Mouse (Mus musculus): ENCODE results near the gene Gm8857. TPM values are rescaled to one million over a fixed set of nuclear protein-coding genes. Genes with fewer than 3 reads are reported as not detected.
"Not testable (repeated sequence)": the region's sequence is repeated elsewhere in the genome, so short reads cannot be mapped to it uniquely, and the experiment has no call there.

Gm8857 gene
- polyA plus RNA-seq (2015; fragmentation: Nextera tagmentation; extraction: Ambion mirVana): not detected in 2 replicates

DNA sequence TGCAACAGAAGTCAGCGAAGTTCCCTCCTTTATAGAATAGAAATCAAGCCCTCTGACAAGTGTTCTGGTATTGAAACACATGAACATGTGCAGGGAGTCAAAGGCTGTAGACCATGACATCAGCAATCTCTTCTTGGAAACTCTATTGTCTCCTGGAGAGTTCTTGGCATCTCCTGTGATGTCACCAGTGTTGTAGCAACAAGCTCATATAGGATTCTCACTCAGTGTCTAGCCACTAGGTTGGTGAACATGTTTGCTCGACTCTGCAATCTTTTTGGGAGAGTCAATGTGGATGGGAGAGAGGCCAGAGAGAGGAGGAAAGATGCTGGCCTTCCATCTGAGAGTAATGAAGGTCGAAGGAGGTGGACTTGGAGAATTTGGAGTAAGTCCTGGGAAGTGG is at the start of gene Gm8857, which contains the start of gene Gm8871:
Gene Gm8857, plus strand, starts transcription at position 303 of the 400 bp plus-strand sequence.
Gene Gm8871, plus strand, starts transcription at position 301 of the 400 bp plus-strand sequence.
- 53% methylated on average over 2 of the region's 3 CpGs for WGBS
- not testable (repeated sequence) for H3K4me3 ChIP-seq; H3K36me3 ChIP-seq; H3K4me1 ChIP-seq; H3K4me2 ChIP-seq (replicated peaks); H3K27ac ChIP-seq; H3K27me3 ChIP-seq; H3K9me3 ChIP-seq; ATAC-seq (ENCODE audit: low FRiP score, low read depth); H3K9ac ChIP-seq

- H3K36me3 ChIP-seq; ATAC-seq (ENCODE audit: low FRiP score, low read depth); H3K27me3 ChIP-seq; H3K4me3 ChIP-seq; H3K4me2 ChIP-seq (replicated peaks); H3K9me3 ChIP-seq; H3K9ac ChIP-seq; H3K27ac ChIP-seq; H3K4me1 ChIP-seq: not testable (repeated sequence)
- 83% methylated on average over 2 of the region's 2 CpGs for WGBS
Observed at GRCm38 (mm10) chr5:10953512-10953911, 5.9 kb downstream of the Gm8857 start.

- not testable (repeated sequence) for H3K4me1 ChIP-seq; H3K9me3 ChIP-seq; H3K27ac ChIP-seq; H3K36me3 ChIP-seq; ATAC-seq (ENCODE audit: low FRiP score, low read depth); H3K4me2 ChIP-seq (replicated peaks); H3K4me3 ChIP-seq; H3K9ac ChIP-seq; H3K27me3 ChIP-seq
- WGBS: 98% methylated on average over 6 of the region's 8 CpGs
Observed at GRCm38 (mm10) chr5:10958057-10958456, 10.4 kb downstream of the Gm8857 start.

Other genes with a start within 250 kb of the Gm8857 start
- not detected in 2 replicates for gene Gm8871, start within 50 bp of the Gm8857 start, polyA plus RNA-seq (2015; fragmentation: Nextera tagmentation; extraction: Ambion mirVana)
- not detected in 2 replicates for gene Gm8879, start 179.8 kb downstream of the Gm8857 start, polyA plus RNA-seq (2015; fragmentation: Nextera tagmentation; extraction: Ambion mirVana)
- not detected in 2 replicates for gene Gm5861, start 235.3 kb downstream of the Gm8857 start, polyA plus RNA-seq (2015; fragmentation: Nextera tagmentation; extraction: Ambion mirVana)

Measured in limb, embryonic 13.5 days (tissue).